Mouse (Mus musculus) small intestine, adult 2 months (tissue): Measurements from ENCODE around the gene Sowahd.

Experiments used
- CTCF ChIP-seq: fragments of 200-500 bp; IDR thresholded peaks from 2 replicates; pipeline ENCODE4 v1.5.1; 2012; ENCODE audit warnings: low read depth, mild to moderate bottlenecking, control low read depth, inconsistent platforms, low read length, moderate library complexity, mixed read lengths; ENCODE audit not compliant: insufficient replicate concordance, insufficient read length; ENCODE audit errors: extremely low read depth
- POLR2A ChIP-seq: fragments of 200-500 bp; IDR thresholded peaks from 2 replicates; pipeline ENCODE4 v1.6.1; 2012; ENCODE audit warnings: low read depth, mild to moderate bottlenecking, control low read depth, inconsistent platforms, low read length, moderate library complexity

GRCm38 (mm10) chrX:37098681-37099080 lies 50.0 kb downstream of the Sowahd start:
- TF ChIP-seq POLR2A, result no peak
- no peak for TF ChIP-seq CTCF
